Mouse (Mus musculus) liver, embryonic 14.5 days (tissue): ENCODE measurements around the gene Gm14214.

Source experiments
- CTCF ChIP-seq: IDR thresholded peaks from 2 replicates; pipeline ENCODE4 v1.5.1; 2016; ENCODE audit warnings: antibody characterized with exemption, low read depth, control low read depth
- EP300 ChIP-seq: IDR thresholded peaks from 2 replicates; pipeline ENCODE4 v1.6.1; 2016; ENCODE audit warnings: antibody characterized with exemption, low read depth

DNA sequence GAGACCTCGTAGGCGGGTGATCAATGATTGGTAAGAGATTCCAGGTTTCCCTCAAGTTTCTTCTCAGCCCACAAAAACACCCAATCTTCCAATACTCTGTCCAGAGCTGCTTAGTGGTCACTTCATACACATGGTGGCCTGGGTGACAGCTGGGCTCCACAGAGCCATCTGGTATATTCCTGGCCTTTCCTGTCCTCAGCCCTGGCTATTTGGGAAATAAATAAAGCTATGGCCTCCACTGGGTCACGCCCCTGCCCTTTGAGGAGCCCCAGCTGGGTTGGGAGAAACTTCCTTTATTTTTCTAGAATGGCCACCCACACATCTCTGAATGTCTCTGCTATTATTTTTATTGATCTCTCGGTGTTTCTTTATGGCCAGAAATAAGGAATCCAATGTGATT lies 46.4 kb downstream of the Gm14214 start:
- TF ChIP-seq CTCF = no peak
- no peak for TF ChIP-seq EP300
